Mouse (Mus musculus): ENCODE results near the gene Bcl2l1.

Gene Bcl2l1

GRCm38 (mm10) chr2:152810158-152810941 lies 21.2 kb downstream of the Bcl2l1 start:
- in situ Hi-C loops (cut with MboI; ENCODE audit: low pct_unique_long_range_greater_than_20kb in 1 of 2, low sequenced_read_pairs in 2 of 2, unreplicated experiment in 1 of 2): no loop called here

DNA sequence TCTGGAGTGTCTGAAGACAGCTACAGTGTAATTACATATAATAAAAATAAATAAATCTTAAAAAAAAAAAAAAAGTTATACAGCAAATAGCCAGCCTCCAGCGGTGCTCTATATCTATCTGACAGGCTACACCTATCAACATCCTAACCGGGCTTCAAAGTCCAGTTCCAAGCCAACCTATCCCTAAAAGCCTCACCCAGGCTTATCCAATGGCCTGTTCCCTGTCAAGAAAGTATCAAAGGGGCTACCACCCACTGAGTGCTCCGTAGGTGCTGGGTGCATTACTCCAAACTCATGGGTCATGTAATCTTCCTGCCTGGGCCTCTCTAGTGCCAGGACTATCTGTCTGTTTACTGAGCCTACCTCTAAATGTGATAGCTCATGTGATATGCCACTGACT lies 23.4 kb downstream of the Bcl2l1 start:
- in situ Hi-C loops (cut with MboI; ENCODE audit: low pct_unique_long_range_greater_than_20kb in 1 of 2, low sequenced_read_pairs in 2 of 2, unreplicated experiment in 1 of 2): no loop called here

GRCm38 (mm10) chr2:152806037-152806436 lies 25.5 kb downstream of the Bcl2l1 start:
- in situ Hi-C loops (cut with MboI; ENCODE audit: low pct_unique_long_range_greater_than_20kb in 1 of 2, low sequenced_read_pairs in 2 of 2, unreplicated experiment in 1 of 2): no loop called here

GRCm38 (mm10) chr2:152805111-152805490 lies 26.4 kb downstream of the Bcl2l1 start:
- in situ Hi-C loops (cut with MboI; ENCODE audit: low pct_unique_long_range_greater_than_20kb in 1 of 2, low sequenced_read_pairs in 2 of 2, unreplicated experiment in 1 of 2): no loop called here

DNA sequence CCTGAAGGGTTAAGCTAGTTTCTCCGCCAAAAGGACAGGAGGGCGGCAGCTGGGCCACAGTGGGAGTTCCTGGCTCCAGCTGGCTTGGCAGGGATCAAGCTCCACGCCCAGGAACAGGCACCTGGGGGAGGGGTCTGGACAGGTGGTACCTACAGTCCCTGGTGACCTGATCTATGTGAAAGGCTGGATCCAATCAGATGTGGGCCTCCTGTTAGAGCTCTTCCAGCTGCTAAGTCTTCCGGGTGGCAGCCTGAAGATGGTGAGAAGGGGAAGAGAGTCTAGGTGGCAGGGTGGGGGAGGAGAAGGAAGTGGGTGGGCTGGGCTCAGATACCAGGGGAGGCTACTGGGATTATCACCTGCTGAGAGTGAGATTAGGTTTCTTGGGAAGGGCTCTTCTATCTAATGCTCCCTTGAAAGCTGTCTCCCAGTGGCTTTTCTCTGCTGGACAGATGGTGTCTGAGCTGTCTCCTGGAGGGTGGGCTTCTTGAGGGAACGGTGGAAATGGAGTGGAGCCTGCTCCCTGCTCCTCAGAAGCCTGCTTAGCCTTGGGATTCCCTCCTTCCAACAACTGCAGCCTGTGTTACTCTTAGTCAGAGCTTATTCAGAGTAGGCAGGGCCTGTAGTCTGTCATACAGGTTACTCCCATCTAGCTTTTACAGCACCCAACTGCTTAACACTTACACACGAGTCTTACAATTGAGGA lies 27.0 kb downstream of the Bcl2l1 start:
- in situ Hi-C loops (cut with MboI; ENCODE audit: low pct_unique_long_range_greater_than_20kb in 1 of 2, low sequenced_read_pairs in 2 of 2, unreplicated experiment in 1 of 2): no loop called here

GRCm38 (mm10) chr2:152803081-152803480 lies 28.4 kb downstream of the Bcl2l1 start:
- in situ Hi-C loops (cut with MboI; ENCODE audit: low pct_unique_long_range_greater_than_20kb in 1 of 2, low sequenced_read_pairs in 2 of 2, unreplicated experiment in 1 of 2): no loop called here

GRCm38 (mm10) chr2:152802303-152802702 lies 29.2 kb downstream of the Bcl2l1 start:
- in situ Hi-C loops (cut with MboI; ENCODE audit: low pct_unique_long_range_greater_than_20kb in 1 of 2, low sequenced_read_pairs in 2 of 2, unreplicated experiment in 1 of 2): no loop called here

DNA sequence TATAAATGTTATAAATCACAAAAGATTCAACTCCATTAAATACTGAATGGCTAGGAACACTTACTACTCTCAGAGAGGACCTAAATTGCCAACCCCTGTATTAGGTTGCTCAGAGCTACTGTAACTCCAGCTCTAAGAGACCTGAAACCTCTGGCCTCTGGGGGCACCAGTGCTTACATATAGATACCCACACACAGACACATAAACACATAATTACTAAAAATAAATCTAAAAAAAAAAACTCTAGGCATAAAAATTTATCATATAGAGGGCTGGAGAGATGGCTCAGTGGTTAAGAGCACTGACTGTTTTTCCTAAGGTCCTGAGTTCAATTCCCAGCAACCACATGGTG lies 30.8 kb downstream of the Bcl2l1 start:
- in situ Hi-C loops (cut with MboI; ENCODE audit: low pct_unique_long_range_greater_than_20kb in 1 of 2, low sequenced_read_pairs in 2 of 2, unreplicated experiment in 1 of 2): no loop called here

DNA sequence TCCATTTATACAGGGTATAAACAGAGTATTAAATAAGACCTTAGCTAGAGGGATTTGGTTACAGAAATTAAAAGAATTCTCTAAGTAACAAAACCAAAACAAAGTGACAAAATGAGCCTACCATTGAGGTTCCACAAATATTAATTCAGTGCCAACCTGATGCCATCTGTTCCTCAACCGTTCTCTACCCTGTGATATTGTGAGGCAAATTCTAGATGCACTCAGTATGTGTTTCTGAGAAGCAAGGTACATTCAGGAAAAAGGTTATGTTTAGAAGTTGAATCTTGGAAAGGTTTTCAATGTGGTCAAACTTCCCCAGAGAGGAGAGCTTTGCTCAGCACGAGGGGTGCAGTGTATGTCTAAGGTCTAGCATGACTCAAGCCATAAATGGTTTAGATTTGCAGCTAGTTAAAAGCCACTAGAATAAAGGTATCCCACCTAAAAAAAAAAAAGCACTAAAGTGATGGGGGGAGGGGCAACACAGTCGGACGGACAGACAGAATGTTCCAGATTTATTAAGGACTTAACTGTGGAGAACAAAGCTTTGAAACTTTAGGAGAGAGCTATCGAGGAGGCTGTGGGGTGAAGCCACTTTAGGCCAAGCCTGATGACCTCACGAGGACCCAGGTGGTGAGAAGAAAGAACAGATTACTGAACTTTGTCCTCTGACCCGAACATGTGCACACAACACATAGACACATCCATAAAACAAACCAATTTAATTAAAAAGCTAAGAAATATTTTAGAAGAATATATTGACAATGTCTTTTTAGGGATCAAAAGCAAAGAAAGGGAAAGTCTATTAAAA lies 31.4 kb downstream of the Bcl2l1 start:
- in situ Hi-C loops (cut with MboI; ENCODE audit: low pct_unique_long_range_greater_than_20kb in 1 of 2, low sequenced_read_pairs in 2 of 2, unreplicated experiment in 1 of 2): no loop called here

DNA sequence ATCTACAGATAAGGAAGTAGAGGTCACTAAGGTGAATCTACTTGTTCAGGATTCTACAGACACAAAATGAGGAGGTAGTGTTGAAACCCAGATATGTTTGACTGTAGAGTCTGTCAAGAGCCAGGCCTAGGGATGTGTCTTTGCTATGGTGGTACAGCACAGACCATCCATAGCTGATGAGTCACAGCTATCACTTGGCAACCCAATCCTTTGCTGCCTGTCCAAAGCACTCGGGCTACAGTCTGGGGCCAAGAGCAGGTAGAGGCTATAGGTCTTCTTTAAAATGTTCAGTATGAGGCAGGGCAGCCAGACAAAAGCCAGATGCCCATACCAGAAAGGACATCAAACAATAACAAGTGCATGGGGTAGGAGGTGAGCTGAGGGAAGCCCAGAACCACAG lies 33.9 kb downstream of the Bcl2l1 start:
- in situ Hi-C loops (cut with MboI; ENCODE audit: low pct_unique_long_range_greater_than_20kb in 1 of 2, low sequenced_read_pairs in 2 of 2, unreplicated experiment in 1 of 2): no loop called here

GRCm38 (mm10) chr2:152794281-152794827 lies 37.2 kb downstream of the Bcl2l1 start:
- in situ Hi-C loops (cut with MboI; ENCODE audit: low pct_unique_long_range_greater_than_20kb in 1 of 2, low sequenced_read_pairs in 2 of 2, unreplicated experiment in 1 of 2): no loop called here

GRCm38 (mm10) chr2:152793381-152793780 lies 38.1 kb downstream of the Bcl2l1 start:
- in situ Hi-C loops (cut with MboI; ENCODE audit: low pct_unique_long_range_greater_than_20kb in 1 of 2, low sequenced_read_pairs in 2 of 2, unreplicated experiment in 1 of 2): no loop called here

- in situ Hi-C loops (cut with MboI; ENCODE audit: low pct_unique_long_range_greater_than_20kb in 1 of 2, low sequenced_read_pairs in 2 of 2, unreplicated experiment in 1 of 2): no loop called here
Measured at GRCm38 (mm10) chr2:152792461-152792860, 39.1 kb downstream of the Bcl2l1 start.

- in situ Hi-C loops (cut with MboI; ENCODE audit: low pct_unique_long_range_greater_than_20kb in 1 of 2, low sequenced_read_pairs in 2 of 2, unreplicated experiment in 1 of 2): no loop called here
Measured at GRCm38 (mm10) chr2:152789591-152789999, 41.9 kb downstream of the Bcl2l1 start.

DNA sequence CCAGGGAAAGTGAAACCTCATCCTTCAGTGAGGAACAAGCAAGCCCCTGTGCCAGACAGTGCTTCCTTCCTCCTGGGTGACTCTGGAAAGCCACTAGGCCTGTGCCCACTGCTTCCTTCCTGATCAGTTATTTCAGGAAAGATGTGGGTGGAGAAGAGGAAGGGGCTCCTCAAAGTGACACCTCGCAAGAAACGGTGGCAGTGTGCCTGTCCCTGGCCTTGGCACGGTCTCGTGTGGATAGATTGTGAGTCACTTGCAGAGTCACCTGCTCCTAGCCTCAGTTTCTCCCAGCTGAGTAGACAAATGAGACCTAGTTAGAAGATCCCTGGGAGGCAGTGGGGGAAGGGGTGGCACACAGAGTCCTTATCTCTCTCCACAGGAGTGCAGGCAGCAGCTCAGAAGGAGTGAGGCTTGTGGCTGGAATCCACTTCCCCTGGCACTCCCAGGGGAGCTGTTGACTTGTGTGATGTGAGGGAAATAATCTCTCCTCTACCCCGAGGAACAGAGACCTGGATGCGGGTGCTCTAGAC lies 42.6 kb downstream of the Bcl2l1 start:
- in situ Hi-C loops (cut with MboI; ENCODE audit: low pct_unique_long_range_greater_than_20kb in 1 of 2, low sequenced_read_pairs in 2 of 2, unreplicated experiment in 1 of 2): no loop called here

- in situ Hi-C loops (cut with MboI; ENCODE audit: low pct_unique_long_range_greater_than_20kb in 1 of 2, low sequenced_read_pairs in 2 of 2, unreplicated experiment in 1 of 2): no loop called here
Measured at GRCm38 (mm10) chr2:152787543-152787942, 44.0 kb downstream of the Bcl2l1 start.

DNA sequence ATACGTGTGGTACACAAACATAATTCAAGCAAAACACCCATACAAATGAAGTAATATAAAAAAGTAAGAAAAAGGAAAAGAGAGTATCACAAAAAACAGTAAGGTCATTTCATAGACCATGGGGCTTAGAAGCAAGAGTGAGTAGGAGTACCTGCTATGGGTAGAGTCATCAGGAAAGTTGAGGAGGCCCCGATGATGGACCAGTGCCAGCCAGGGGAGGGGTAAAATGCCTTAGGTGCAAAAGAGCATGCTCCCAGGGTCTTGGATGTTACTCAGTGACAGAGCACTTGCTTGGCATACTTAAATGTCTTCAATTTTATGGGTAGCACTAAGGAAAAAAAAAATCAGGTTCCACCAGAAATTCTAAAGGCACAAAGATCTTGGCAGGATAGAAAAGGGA lies 44.4 kb downstream of the Bcl2l1 start:
- in situ Hi-C loops (cut with MboI; ENCODE audit: low pct_unique_long_range_greater_than_20kb in 1 of 2, low sequenced_read_pairs in 2 of 2, unreplicated experiment in 1 of 2): no loop called here

DNA sequence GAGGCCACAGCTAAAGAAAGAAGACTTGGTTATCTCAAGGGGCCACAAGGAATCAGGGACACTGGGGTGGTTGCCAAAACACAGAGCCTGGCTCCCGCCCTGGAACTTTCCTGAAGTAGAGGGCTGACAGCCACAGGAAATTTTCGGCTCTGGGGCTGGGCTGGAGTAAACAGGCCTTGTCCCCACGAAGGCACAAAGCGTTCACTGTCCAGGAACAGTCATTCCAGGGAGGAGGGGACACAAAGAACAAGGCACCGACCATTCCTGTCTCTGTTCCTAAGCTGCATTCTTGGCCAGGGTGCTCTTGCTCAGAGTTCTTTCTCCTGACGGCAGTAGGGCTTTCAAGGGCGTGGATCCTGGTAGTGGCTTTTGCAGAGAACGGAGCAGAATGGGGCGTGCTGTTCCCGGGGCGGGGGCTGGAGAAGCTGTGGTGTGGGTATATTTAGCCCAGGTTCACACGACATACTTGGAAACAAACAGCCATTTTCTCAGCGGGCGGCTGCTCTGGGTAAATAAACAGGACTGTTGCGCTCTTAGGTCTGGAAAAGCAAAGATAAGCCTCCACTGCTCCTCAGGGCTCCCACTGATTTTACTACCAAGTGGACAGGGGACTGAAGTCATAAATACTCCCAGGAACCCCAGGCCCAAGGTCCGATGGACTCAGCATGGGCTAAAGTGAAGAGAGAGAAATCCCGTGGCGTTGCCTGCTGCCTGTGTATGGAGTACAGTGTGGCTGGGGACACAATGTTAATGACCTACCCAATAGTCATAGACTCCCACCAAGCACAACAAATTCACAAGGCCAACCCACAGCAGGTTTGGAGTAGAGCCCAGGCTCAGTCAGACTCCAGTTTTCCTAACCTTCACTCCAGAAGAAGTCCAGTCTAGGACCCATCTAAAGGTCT lies 45.8 kb downstream of the Bcl2l1 start:
- in situ Hi-C loops (cut with MboI; ENCODE audit: low pct_unique_long_range_greater_than_20kb in 1 of 2, low sequenced_read_pairs in 2 of 2, unreplicated experiment in 1 of 2): no loop called here
